Mouse (Mus musculus) c-Kit-negative CD71-positive TER-119-positive erythroid progenitor cells, embryonic 14.5 days (primary cell): Measurements from ENCODE around the gene Vmn1r66.
"Not testable (repeated sequence)": the region's sequence is repeated elsewhere in the genome, so short reads cannot be mapped to it uniquely, and the experiment has no call there.

Experiments
- DNase-seq: peaks from one replicate; pipeline ENCODE4 v3.0.0-alpha.2; 2013; ENCODE audit warnings: low read depth, low spot score

Gene Vmn1r66

GRCm38 (mm10) chr7:10277906-10278305 lies at the start of gene Vmn1r66:
Vmn1r66 (minus strand) TSS chr7:10278006.
- DNase-seq = no peak

- DNase-seq = not testable (repeated sequence)
Observed at GRCm38 (mm10) chr7:10325462-10325861, 47.7 kb upstream of the Vmn1r66 start.

GRCm38 (mm10) chr7:10252075-10252474 lies 25.7 kb downstream of the Vmn1r66 start:
- DNase-seq = no peak

GRCm38 (mm10) chr7:10249146-10249545 lies 28.7 kb downstream of the Vmn1r66 start:
- DNase-seq = no peak
